Mouse (Mus musculus): ENCODE results near the gene Xrn2.
"Not testable (repeated sequence)": the region's sequence is repeated elsewhere in the genome, so short reads cannot be mapped to it uniquely, and the experiment has no call there.

Gene Xrn2

GRCm38 (mm10) chr2:147012623-147013184, at the start of gene Xrn2:
Xrn2 (plus strand) TSS chr2:147012996.
- peak; percentile 82 for DNase-seq (ENCODE audit: low read depth)

- DNase-seq (ENCODE audit: low read depth): no peak
Measured at GRCm38 (mm10) chr2:146975024-146975423, 37.8 kb upstream of the Xrn2 start.

GRCm38 (mm10) chr2:146975453-146976028, 37.3 kb upstream of the Xrn2 start:
- DNase-seq (ENCODE audit: low read depth): no peak

- DNase-seq (ENCODE audit: low read depth): no peak
Measured at GRCm38 (mm10) chr2:146982786-146983185, 30.0 kb upstream of the Xrn2 start.

- no peak for DNase-seq (ENCODE audit: low read depth)
Measured at GRCm38 (mm10) chr2:146984831-146985230, 28.0 kb upstream of the Xrn2 start.

GRCm38 (mm10) chr2:146985807-146986206, 27.0 kb upstream of the Xrn2 start:
- DNase-seq (ENCODE audit: low read depth): no peak

GRCm38 (mm10) chr2:146986429-146986828, 26.4 kb upstream of the Xrn2 start:
- no peak for DNase-seq (ENCODE audit: low read depth)

GRCm38 (mm10) chr2:147007265-147007664, 5.5 kb upstream of the Xrn2 start:
- DNase-seq (ENCODE audit: low read depth): no peak

- DNase-seq (ENCODE audit: low read depth): no peak
Measured at GRCm38 (mm10) chr2:147009084-147009483, 3.7 kb upstream of the Xrn2 start.

GRCm38 (mm10) chr2:147010141-147010540, 2.7 kb upstream of the Xrn2 start:
- no peak for DNase-seq (ENCODE audit: low read depth)

GRCm38 (mm10) chr2:147010952-147011351, 1.8 kb upstream of the Xrn2 start:
- DNase-seq (ENCODE audit: low read depth): no peak

GRCm38 (mm10) chr2:147011474-147012140, 1.2 kb upstream of the Xrn2 start:
- peak; percentile 10 for DNase-seq (ENCODE audit: low read depth)

GRCm38 (mm10) chr2:147012141-147012622, 614 bp upstream of the Xrn2 start:
- no peak for DNase-seq (ENCODE audit: low read depth)

- peak; percentile 34 for DNase-seq (ENCODE audit: low read depth)
Measured at GRCm38 (mm10) chr2:147013194-147013969, 586 bp downstream of the Xrn2 start.

GRCm38 (mm10) chr2:147014101-147014886, 1.5 kb downstream of the Xrn2 start:
- no peak for DNase-seq (ENCODE audit: low read depth)

GRCm38 (mm10) chr2:147022041-147022440, 9.2 kb downstream of the Xrn2 start:
- not testable (repeated sequence) for DNase-seq (ENCODE audit: low read depth)

GRCm38 (mm10) chr2:147023067-147023466, 10.3 kb downstream of the Xrn2 start:
- no peak for DNase-seq (ENCODE audit: low read depth)

GRCm38 (mm10) chr2:147023560-147023959, 10.8 kb downstream of the Xrn2 start:
- DNase-seq (ENCODE audit: low read depth): no peak

- DNase-seq (ENCODE audit: low read depth): no peak
Measured at GRCm38 (mm10) chr2:147033065-147033464, 20.3 kb downstream of the Xrn2 start.

- no peak for DNase-seq (ENCODE audit: low read depth)
Measured at GRCm38 (mm10) chr2:147035864-147036263, 23.1 kb downstream of the Xrn2 start.

- no peak for DNase-seq (ENCODE audit: low read depth)
Measured at GRCm38 (mm10) chr2:147047051-147047450, 34.3 kb downstream of the Xrn2 start.
